Mouse (Mus musculus): ENCODE data around the gene Wnk4. TPM values are rescaled to one million over a fixed set of nuclear protein-coding genes. Genes with fewer than 3 reads are reported as not detected.

Gene Wnk4
- polyA plus RNA-seq, 1 experiment = 10.4 TPM

DNA sequence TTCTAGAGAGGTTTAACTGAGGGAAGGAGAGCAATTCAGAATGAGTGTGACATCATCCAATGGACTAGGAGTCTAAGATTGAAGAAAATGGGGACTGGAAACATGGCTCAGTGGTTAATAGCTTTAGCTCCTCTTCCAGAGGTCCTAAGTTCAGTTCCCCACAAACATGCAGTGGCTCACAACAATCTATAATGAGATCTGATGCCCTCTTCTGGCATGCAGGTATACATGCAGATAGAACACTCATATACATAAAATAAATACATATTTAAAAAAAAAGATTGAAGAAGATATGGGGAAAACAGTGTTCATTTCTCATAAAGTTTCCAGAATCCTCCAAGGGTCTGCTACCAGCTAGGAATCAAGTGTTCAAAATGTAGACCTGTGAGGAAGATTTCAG lies 24.9 kb upstream of the Wnk4 start:
- DNase-seq = no peak
- Histone ChIP-seq H3K4me1 (ENCODE audit: control insufficient read depth, insufficient read depth, low read length) (peaks cover 2% of the 10 kb centered on the region; the same call in 1 of the 2 replicates), H3K4me3 (replicated peaks; ENCODE audit: extremely low read depth, low read depth, low read length) (no peak overlapping the region)
- TF ChIP-seq CTCF (IDR thresholded peaks at IDR 0.05; ENCODE audit: insufficient read depth, low read length) = no peak
- TF ChIP-seq POLR2A (IDR thresholded peaks at IDR 0.05; ENCODE audit: borderline replicate concordance, extremely low read depth, low read depth, low read length) = no peak

DNA sequence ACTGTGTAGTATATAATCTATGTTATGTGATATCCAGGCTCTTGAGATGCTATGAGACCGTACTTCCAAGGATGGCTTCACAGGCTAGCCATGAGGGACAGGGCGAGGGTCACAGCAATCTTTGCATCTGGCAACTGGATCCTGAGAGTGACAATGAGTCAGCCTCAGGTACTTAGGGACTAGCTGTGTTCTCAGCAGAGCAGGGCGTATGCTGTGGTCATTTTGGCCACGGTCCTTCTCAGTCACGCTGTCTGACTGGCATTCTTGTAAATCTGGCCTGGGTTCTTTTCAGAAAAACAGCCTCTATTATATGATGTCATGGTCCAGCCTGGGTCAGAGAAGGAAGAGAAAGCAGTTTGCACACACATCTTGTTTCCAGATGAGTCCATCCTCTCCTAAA lies 23.6 kb upstream of the Wnk4 start:
- no peak for DNase-seq
- TF ChIP-seq CTCF (IDR thresholded peaks at IDR 0.05; ENCODE audit: insufficient read depth, low read length) (no peak), POLR2A (IDR thresholded peaks at IDR 0.05; ENCODE audit: borderline replicate concordance, extremely low read depth, low read depth, low read length) (no peak)
- WGBS = 91% methylated on average over 5 of the region's 5 CpGs

GRCm38 (mm10) chr11:101238071-101238647 lies 22.2 kb upstream of the Wnk4 start:
- no peak for DNase-seq
- 22% methylated on average over 5 of the region's 5 CpGs for WGBS
- Histone ChIP-seq H3K4me1 (ENCODE audit: control insufficient read depth, insufficient read depth, low read length) (peaks cover 2% of the 10 kb centered on the region; the same call in 1 of the 2 replicates), H3K4me3 (replicated peaks; ENCODE audit: extremely low read depth, low read depth, low read length) (no peak overlapping the region)
- TF ChIP-seq POLR2A (IDR thresholded peaks at IDR 0.05; ENCODE audit: borderline replicate concordance, extremely low read depth, low read depth, low read length) (no peak), CTCF (IDR thresholded peaks at IDR 0.05; ENCODE audit: insufficient read depth, low read length) (no peak)

More for the DNA sequence above, 23.6 kb upstream of the Wnk4 start:
- Histone ChIP-seq H3K4me1 (ENCODE audit: control insufficient read depth, insufficient read depth, low read length) (peaks cover 2% of the 10 kb centered on the region; the same call in 1 of the 2 replicates), H3K4me3 (replicated peaks; ENCODE audit: extremely low read depth, low read depth, low read length) (no peak overlapping the region)

DNA sequence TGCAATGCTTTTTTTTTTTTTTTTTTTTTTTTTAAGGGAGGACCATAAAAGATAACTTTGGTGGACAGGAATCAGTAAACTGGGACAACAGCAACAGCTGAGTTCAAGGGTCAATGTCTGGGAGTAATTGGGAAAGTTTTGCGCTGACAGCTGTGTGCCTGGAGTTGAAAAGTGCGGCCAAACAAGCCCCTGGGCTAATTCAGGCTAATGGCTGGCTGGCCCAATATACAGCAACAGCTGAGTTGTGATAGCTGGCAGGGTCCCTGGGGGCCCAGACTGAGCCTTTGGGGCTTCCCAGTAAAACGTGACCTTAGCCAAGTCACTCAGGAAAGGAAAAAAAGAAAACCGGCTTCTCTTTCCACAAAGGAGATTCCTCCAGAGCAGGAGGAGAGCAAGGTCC lies 15.3 kb upstream of the Wnk4 start:
- no peak for TF ChIP-seq CTCF (IDR thresholded peaks at IDR 0.05; ENCODE audit: insufficient read depth, low read length)
- no peak for TF ChIP-seq POLR2A (IDR thresholded peaks at IDR 0.05; ENCODE audit: borderline replicate concordance, extremely low read depth, low read depth, low read length)
- H3K4me3 ChIP-seq (replicated peaks; ENCODE audit: extremely low read depth, low read depth, low read length) = no peak overlapping the region
- no peaks in the 10 kb centered on the region; the same call in 1 of the 2 replicates for H3K4me1 ChIP-seq (ENCODE audit: control insufficient read depth, insufficient read depth, low read length)
- no peak for DNase-seq
- 41% methylated on average over 4 of the region's 4 CpGs for WGBS

DNA sequence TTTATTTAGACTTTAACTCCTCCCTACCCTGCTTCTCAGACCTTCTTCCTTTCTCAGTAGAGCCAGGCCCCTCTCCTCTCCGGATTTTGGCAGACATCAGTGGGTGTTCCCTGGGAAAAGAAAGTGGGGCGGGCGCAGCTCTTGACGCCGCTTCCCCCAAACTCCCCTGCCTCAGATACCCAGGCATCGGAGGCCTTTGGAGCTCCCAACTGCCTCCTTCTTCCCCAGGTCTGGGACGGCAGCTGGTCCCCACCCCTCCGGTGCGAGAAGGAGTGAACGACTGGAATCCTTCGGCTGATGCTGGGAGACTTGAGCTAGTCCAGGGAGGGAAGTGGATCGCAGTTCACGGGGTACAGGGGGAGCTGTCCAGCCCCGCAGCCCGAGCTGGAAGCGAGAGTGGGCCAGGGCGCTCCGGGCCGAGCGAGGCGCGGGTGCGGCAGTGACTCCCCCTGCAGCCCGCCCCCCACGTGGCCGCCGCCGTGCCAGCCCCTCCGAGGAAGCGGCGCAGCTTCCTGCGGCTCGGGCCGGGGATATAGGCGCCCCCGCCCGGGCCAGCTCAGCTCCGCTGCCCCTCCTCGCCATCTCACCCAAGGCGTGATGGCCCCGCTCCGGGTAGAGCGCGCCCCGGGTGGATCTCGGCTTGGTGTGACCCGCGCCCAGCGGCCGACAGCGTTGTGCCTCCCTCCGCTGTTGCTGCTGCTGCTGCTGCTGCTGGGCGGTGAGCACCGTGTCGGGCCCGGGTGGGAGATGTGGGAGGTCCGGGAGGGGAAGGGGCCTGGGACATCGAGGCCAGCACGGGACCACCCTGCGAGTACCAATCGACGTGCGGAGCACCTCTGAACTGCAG lies 14.3 kb upstream of the Wnk4 start, which contains the start of gene Ramp2:
Gene Ramp2 (plus strand): TSS at position 174 of the 847 bp plus-strand sequence.
- WGBS = 3% methylated on average over 62 of the region's 63 CpGs
- peak; percentile 85 for TF ChIP-seq POLR2A (IDR thresholded peaks at IDR 0.05; ENCODE audit: borderline replicate concordance, extremely low read depth, low read depth, low read length)
- no peak for TF ChIP-seq CTCF (IDR thresholded peaks at IDR 0.05; ENCODE audit: insufficient read depth, low read length)
- DNase-seq = peak; percentile 66

DNA sequence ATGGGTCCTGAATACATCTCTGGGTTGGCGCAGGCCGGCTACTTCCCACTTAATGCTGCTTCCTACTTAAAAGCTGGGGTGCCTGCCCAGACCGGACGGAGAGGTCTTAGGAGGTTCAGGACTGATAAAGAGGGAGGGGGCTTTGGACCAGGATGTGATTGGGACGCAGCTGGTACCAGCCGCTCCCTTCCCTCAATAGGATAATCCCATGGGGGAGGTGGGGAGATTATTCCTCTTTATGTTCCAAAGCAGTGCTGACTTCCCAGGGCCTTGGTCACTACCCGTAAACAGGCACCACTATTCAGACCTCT lies 13.7 kb upstream of the Wnk4 start:
- Histone ChIP-seq H3K4me3 (replicated peaks; ENCODE audit: extremely low read depth, low read depth, low read length) (peak overlapping the region; percentile 66), H3K4me1 (ENCODE audit: control insufficient read depth, insufficient read depth, low read length) (no peaks in the 10 kb centered on the region; the same call in 1 of the 2 replicates)
- TF ChIP-seq POLR2A (IDR thresholded peaks at IDR 0.05; ENCODE audit: borderline replicate concordance, extremely low read depth, low read depth, low read length) = no peak
- TF ChIP-seq CTCF (IDR thresholded peaks at IDR 0.05; ENCODE audit: insufficient read depth, low read length) = no peak
- no peak for DNase-seq
- WGBS = 14% methylated on average over 7 of the region's 7 CpGs

More for the DNA sequence above, 14.3 kb upstream of the Wnk4 start, which contains the start of gene Ramp2:
- Histone ChIP-seq H3K4me3 (replicated peaks; ENCODE audit: extremely low read depth, low read depth, low read length) (peak within 1 kb of the TSS; percentile 66), H3K4me1 (ENCODE audit: control insufficient read depth, insufficient read depth, low read length) (no peaks in the 10 kb centered on the region; the same call in 1 of the 2 replicates)

DNA sequence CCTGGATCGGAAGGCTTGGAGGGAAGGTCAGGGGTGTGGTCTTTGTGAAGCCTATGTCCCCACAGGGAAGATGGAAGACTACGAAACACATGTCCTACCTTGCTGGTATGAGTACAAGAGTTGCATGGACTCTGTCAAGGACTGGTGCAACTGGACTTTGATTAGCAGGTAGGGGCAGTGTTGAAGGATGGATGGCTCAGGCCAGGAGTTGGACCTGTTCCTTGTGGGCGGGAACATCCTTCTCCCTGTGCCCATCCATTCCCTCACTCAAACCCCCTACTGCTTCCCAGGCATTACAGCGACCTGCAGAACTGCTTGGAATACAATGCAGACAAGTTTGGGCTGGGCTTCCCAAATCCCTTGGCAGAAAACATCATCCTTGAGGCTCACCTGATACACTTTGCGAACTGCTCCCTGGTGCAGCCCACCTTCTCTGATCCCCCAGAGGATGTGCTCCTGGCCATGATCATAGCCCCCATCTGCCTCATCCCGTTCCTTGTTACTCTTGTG lies 12.8 kb upstream of the Wnk4 start:
- 61% methylated on average over 6 of the region's 6 CpGs for WGBS
- no peak for DNase-seq
- peaks cover under 1% of the 10 kb centered on the region for H3K4me1 ChIP-seq (ENCODE audit: control insufficient read depth, insufficient read depth, low read length)
- peak overlapping the region; percentile 66 for H3K4me3 ChIP-seq (replicated peaks; ENCODE audit: extremely low read depth, low read depth, low read length)
- peak; percentile 41; the same call in 1 of the 2 replicates for TF ChIP-seq POLR2A (IDR thresholded peaks at IDR 0.05; ENCODE audit: borderline replicate concordance, extremely low read depth, low read depth, low read length)
- no peak for TF ChIP-seq CTCF (IDR thresholded peaks at IDR 0.05; ENCODE audit: insufficient read depth, low read length)

DNA sequence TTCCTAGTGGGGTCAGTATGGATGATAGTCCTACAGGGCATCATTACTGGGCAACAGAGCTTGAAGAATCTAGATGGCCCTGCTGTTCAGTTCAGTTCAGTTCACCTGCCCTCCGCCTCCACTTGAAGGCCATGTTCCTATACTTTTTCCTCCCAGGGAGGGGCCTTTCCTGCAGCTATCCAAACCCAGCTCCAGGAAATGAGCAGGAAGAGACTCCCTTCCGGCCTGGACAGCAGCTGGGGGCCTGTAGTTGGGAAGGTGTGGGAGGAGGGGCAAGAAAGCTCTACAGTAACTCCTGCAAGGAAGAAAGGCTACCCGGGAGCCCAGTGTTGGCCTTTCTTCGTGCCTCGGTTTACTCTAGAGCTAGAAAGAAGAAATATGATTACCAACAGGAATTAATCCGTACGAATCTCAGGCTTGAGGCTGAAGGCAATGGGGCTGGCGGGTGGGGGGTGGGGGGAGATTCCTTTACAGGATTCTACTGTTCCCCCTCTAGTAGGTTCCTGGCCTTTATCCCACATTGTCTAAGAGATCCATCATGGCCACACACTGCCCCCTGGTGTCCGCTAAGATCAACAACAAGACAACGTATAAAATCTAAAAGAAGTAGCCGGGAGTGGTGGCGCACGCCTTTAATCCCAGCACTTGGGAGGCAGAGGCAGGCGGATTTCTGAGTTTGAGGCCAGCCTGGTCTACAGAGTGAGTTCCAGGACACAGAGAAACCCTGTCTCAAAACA lies 11.9 kb upstream of the Wnk4 start:
- Histone ChIP-seq H3K4me1 (ENCODE audit: control insufficient read depth, insufficient read depth, low read length) (peaks cover 3% of the 10 kb centered on the region), H3K4me3 (replicated peaks; ENCODE audit: extremely low read depth, low read depth, low read length) (peak overlapping the region; percentile 66)
- TF ChIP-seq POLR2A (IDR thresholded peaks at IDR 0.05; ENCODE audit: borderline replicate concordance, extremely low read depth, low read depth, low read length) (peak; percentile 48; the same call in 1 of the 2 replicates), CTCF (IDR thresholded peaks at IDR 0.05; ENCODE audit: insufficient read depth, low read length) (peak; percentile 53)
- DNase-seq = peak; percentile 64
- 20% methylated on average over 14 of the region's 14 CpGs for WGBS

- no peak for TF ChIP-seq POLR2A (IDR thresholded peaks at IDR 0.05; ENCODE audit: borderline replicate concordance, extremely low read depth, low read depth, low read length)
- no peak for TF ChIP-seq CTCF (IDR thresholded peaks at IDR 0.05; ENCODE audit: insufficient read depth, low read length)
- 71% methylated on average over 2 of the region's 2 CpGs for WGBS
These were observed 9.3 kb upstream of the Wnk4 start for GRCm38 (mm10) chr11:101251031-101251430.

More at GRCm38 (mm10) chr11:101251031-101251430, 9.3 kb upstream of the Wnk4 start:
- Histone ChIP-seq H3K4me3 (replicated peaks; ENCODE audit: extremely low read depth, low read depth, low read length) (no peak overlapping the region), H3K4me1 (ENCODE audit: control insufficient read depth, insufficient read depth, low read length) (peaks cover 5% of the 10 kb centered on the region)
- DNase-seq = no peak

Measured in lung, adult 2 months (tissue).